In genomic region chr19:7556641-7557040, GRCm38 (mm10) we compare ENCODE assay signal across 18 mouse cellular contexts. TPM values are rescaled to one million over a fixed set of nuclear protein-coding genes. Genes with fewer than 3 reads are reported as not detected.
"Had no signal": no experiment of that assay in that cellular context is flagged by ENCODE, and none has a peak within 500 bp of the region (broad histone marks: within the 10 kb centered on the region; RNA-seq: fewer than 3 reads in every experiment).

No protein-coding gene starts in this region.

- H3K36me3 ChIP-seq: limb, embryonic 15.5 days; neural tube, embryonic 12.5 days; neural tube, embryonic 15.5 days had no signal

- DNase-seq: thymus, postnatal 14 days; thymus, postnatal 4 days had no signal

- H3K27me3 ChIP-seq: limb, embryonic 15.5 days had no signal

- H3K27ac ChIP-seq: limb, embryonic 15.5 days; neural tube, embryonic 12.5 days; neural tube, embryonic 15.5 days had no signal

- H3K9me3 ChIP-seq: limb, embryonic 15.5 days; neural tube, embryonic 12.5 days; neural tube, embryonic 15.5 days had no signal

RNA-seq across cellular contexts. Expression of gene Lgals12, which starts 50.4 kb away (rescaled TPM):
- polyA plus RNA-seq: neural tube, embryonic 12.5 days had no signal

RNA-seq across cellular contexts. Expression of gene Hrasls5, which starts 55.7 kb away (rescaled TPM):
- total RNA-seq: layer of hippocampus, adult 2 months; layer of hippocampus, postnatal 25 days; left cerebral cortex, adult 18-20 months; left cerebral cortex, postnatal 25 days; midbrain, postnatal 0 days had no signal
- polyA plus RNA-seq: intestine, embryonic 14.5 days; intestine, postnatal 0 days; kidney, embryonic 14.5 days; limb, embryonic 11.5 days; limb, embryonic 15.5 days; liver, embryonic 16.5 days; lung, embryonic 14.5 days; midbrain, embryonic 14.5 days; midbrain, postnatal 0 days; neural tube, embryonic 12.5 days; neural tube, embryonic 15.5 days; stomach, embryonic 14.5 days had no signal
